Mouse (Mus musculus): ENCODE measurements around the gene Srsf1.
"Not testable (repeated sequence)": the region's sequence is repeated elsewhere in the genome, so short reads cannot be mapped to it uniquely, and the experiment has no call there.

Srsf1 gene

DNA sequence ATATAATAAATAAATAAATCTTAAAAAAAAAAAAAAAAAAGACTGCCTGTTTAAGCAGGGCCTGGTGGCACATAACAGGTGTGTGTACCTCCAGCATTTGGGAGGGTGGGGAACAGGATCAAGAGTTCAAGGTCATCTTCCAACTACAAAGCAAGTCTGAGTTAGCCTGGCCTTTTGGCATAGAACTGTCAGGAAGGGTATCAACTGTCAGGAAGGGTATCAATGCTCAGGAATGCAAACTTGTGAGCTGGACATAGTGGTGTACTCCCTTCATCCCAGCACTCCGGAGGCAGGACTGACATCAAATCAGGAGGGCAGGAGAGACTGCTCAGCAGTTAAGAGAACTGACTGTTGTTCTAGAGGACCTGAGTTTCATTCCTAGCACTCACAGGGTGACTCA lies 8.1 kb upstream of the Srsf1 start:
- no peak for DNase-seq (ENCODE audit: low read depth, low spot score)

DNA sequence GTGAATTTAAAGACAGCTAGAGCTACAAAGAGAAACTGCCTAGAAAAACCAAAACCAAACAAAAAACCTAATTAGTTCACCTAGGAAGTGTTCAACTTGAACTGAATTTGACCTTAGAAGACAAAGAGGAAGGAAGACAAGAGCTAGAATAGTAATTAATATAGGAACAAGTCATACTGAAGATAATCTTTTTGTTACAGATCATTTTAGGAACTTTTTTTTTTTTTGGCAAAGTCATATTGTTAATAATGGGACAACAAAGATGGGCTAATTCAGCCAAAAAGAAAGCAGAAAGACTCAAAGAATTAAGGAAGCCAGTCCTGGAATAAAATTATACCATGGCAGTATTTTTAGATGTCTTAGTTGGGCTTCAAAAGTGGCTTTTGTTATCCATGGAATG lies 2.9 kb upstream of the Srsf1 start:
- no peak for DNase-seq (ENCODE audit: low read depth, low spot score)

DNA sequence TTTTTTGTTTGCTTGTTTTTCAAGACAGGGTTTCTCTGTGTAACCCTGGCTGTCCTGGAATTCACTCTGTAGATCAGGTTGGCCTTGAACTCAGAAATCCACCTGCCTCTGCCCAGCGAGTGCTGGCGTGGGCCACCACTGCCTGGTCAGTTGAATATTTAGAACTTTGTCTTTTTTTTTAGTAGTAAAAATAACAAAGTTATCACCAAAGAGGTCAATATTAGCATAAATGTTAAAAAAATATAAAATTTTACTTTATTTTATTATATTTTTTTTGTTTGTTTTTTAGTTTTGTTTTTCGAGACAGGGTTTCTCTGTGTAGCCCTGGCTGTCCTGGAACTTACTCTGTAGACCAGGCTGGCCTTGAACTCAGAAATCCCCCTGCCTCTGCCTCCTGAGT lies 2.0 kb upstream of the Srsf1 start:
- DNase-seq (ENCODE audit: low read depth, low spot score), result not testable (repeated sequence)

DNA sequence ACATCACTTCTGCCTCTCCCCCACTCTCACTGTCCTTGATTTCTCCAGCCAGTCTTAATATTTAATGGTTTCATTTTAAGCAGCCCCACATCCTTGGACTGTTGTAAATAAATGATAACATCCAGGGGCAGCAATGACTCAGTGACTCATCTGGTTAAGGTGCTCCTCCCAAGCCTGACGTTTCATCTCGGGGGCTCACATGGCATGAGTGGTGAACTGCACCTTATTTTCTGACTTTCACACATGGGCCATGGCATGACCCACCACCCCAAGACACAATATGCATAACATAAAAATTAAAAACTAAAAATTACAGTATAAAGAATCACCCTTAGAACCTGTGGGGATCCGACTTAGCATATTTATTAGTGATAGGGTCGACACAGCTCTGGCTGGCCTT lies 1.3 kb upstream of the Srsf1 start:
- peak; percentile 33 for DNase-seq (ENCODE audit: low read depth, low spot score)

DNA sequence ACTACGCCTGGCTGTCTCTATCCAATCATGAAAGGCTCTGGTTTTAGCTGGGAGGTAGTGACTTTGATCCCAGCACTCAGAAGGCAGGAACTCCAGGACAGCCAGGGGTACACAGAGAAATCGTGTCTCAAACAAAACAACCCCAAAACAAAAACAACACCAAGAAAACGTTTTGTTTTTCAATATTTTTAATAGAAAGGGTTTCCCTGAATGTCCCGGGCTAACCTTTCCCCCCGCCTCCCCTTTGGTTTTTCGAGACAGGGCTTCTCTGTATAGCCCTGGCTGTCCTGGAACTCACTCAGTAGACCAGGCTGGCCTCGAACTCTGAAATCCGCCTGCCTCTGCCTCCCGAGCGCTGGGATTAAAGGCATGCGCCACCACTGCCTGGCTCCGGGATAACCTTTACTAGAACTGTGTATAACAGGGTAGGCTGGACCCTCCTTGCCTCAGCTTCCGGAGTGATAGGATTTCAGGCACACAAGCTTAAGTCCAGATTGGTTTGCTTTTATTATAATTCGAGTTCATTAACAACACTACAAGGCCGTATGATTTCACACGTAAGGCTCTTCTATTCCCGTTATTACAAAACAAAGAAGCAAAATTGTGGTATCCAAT lies 743 bp upstream of the Srsf1 start:
- DNase-seq (ENCODE audit: low read depth, low spot score), result no peak

DNA sequence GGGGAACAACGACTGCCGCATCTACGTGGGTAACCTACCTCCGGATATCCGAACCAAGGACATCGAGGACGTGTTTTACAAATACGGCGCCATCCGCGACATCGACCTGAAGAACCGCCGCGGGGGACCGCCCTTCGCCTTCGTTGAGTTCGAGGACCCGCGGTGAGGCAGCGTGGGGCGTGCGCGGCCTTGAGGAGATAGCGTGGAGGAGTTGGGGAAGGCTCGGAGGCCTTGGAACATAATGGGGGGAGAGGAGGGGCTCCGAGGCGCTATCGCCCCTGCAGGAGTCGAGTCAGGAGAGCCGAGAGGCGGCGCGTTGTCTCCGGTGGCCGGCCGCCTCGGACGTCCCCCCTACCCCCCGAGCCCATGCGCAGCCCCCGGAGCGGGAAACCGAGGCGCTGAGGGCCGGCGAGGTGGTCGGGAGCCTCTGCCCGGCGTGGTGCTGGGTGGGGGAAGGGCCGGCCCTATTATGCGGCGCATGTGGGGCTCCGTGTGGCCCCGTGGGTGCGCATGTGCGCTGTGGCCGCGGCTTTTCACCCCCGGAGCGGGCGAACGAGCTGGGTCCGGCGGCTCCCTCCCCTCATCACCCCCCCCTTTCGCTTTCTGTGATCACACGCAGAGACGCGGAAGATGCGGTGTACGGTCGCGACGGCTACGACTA lies 828 bp downstream of the Srsf1 start:
- peak; percentile 79 for DNase-seq (ENCODE audit: low read depth, low spot score)

DNA sequence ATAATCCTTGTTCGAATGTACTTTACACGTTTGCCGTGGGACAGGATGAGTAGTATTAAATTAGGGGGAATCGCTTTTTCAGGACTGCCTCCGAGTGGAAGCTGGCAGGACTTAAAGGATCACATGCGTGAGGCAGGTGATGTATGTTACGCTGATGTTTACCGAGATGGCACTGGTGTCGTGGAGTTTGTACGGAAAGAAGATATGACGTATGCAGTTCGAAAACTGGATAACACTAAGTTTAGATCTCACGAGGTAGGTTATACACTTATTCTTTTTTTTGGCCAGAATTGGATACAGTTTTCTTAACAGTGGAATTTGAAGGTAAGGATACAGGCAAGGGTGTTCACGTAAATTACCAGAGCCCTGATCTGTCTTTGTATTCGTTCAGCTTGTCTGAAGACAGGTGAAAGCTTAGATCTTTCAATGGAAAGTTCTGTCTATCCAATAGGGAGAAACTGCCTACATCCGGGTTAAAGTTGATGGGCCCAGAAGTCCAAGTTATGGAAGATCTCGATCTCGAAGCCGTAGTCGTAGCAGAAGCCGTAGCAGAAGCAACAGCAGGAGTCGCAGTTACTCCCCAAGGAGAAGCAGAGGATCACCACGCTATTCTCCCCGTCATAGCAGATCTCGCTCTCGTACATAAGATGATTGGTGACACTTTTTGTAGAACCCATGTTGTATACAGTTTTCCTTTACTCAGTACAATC lies 1.9 kb downstream of the Srsf1 start:
- peak; percentile 81 for DNase-seq (ENCODE audit: low read depth, low spot score)

DNA sequence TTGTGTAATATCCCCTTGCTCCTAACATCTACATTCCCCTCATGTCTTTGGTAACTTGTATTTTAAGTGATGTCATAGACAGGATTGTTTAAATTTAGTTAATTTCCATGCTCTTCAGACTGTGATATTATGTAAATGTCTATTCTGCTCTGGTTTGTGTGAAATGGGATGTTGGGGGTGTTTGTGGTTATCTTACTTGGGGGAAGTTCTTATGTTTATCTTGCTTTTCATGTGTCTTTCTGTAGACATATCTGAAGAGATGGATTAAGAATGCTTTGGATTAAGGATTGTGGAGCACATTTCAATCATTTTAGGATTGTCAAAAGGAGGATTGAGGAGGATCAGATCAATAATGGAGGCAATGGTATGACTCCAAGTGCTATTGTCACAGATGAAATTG lies 2.6 kb downstream of the Srsf1 start:
- no peak for DNase-seq (ENCODE audit: low read depth, low spot score)

DNA sequence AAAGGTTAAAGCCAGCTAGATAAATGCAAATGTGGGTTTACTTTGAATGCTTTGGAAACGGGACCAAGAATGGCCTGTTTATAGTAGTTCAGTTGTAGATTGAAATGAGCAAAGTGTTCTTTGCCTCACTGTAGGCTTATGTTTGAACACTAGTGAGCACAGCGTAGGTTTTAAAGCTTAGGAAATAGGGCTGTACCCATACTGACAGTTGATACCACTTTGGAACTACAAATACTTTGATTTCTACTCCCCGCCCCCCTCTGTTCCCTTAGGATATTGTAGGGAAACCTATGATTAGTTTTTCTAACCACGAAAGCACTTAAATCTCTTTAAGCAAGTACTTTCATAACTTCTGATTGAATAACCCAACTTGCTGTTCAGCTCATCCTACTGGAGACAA lies 5.5 kb downstream of the Srsf1 start:
- DNase-seq (ENCODE audit: low read depth, low spot score), result no peak

DNA sequence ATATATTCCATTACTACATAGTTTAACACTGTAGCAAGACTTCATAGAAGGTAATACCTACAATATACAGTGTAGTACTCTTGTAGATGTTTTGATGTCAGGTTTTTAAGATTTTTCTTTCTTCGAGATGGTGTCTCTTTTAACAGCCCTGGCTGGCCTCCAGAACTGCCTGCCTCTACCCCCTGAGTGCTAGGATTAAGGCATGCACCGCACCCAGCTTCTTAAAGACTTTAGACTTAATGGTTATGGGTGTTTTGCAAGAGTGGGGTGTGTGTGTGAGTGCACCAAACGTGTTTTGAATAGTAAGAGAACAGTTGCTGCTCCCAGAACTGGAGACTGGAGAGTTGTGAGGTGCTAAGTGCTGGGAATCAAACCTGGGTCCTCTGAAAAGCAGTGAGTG lies 6.6 kb downstream of the Srsf1 start:
- no peak for DNase-seq (ENCODE audit: low read depth, low spot score)

DNA sequence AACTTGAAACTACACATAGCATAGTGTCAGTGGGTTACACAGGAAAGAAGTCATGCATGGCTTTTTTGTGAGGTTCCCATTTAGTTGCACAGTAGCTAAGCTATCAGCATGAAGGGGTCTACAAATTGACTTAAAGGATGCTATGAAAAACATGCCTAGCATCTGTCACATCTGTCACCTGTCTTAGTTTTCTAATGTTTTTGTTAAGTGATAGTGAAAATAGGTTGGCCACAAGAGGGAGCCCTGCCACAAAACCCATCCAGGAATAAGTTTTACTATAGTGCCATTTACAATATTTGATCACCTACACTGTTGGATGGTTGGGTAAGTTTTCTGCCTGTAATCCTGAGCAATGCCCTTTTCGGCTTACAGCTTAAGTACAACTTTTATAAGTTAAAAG lies 7.4 kb downstream of the Srsf1 start:
- peak; percentile 76 for DNase-seq (ENCODE audit: low read depth, low spot score)

DNA sequence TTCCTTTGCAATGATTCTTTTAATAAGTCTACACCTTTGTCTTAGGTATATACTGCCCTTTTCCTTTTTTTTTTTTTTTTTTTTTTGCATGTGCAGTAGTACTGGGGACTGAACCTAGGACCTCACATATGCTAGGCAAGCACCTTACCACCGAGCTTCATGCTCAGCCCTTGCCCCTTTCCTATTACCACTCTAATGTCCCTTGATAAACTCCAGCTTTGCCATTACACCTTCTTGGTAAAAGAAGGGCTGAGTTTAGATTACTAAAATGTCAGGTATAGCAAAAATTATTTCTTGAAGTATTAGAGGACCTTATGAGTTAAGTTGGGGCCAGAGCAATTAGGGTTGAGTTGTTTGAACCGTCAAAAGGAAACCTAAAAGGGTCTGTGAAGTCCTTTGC lies 8.6 kb downstream of the Srsf1 start:
- no peak for DNase-seq (ENCODE audit: low read depth, low spot score)

DNA sequence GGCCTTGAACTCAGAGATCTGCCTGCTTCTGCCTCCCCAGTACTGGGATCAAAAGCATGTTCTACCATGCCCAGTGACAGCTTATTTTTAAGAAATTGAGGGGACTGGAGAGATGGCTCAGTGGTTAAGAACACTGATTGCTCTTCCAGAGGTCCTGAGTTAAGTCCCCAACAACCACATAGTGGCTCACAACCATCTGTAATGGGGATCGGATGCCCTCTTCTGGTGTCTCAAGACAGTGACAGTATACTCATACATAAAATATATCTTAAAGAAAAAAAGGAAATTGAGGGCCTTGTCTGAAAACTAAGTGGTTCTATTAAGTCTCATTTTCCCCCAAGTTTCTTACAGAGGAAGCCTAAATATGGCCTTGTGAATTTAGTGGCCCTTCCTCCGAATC lies 10.6 kb downstream of the Srsf1 start:
- DNase-seq (ENCODE audit: low read depth, low spot score), result no peak

DNA sequence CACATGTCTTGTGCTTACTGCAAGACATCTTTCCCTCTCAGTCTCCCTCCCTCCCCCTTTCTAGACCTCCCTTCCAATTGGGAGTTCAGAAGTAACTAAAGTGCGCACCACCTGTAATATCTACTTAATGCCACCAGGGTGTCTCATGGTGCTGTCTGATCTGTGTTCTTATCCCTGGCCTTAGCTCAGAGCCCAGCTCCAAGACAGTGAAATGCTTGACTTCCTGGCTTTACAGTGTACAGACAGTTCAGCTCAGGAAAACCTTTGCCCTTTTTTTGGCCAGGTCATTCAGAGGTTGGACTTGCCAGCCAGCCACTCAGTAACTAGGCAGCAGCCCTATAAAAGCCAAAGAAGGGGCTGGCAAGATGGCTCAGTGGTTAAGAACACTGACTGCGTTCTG lies 12.0 kb downstream of the Srsf1 start:
- peak; percentile 76 for DNase-seq (ENCODE audit: low read depth, low spot score)

DNA sequence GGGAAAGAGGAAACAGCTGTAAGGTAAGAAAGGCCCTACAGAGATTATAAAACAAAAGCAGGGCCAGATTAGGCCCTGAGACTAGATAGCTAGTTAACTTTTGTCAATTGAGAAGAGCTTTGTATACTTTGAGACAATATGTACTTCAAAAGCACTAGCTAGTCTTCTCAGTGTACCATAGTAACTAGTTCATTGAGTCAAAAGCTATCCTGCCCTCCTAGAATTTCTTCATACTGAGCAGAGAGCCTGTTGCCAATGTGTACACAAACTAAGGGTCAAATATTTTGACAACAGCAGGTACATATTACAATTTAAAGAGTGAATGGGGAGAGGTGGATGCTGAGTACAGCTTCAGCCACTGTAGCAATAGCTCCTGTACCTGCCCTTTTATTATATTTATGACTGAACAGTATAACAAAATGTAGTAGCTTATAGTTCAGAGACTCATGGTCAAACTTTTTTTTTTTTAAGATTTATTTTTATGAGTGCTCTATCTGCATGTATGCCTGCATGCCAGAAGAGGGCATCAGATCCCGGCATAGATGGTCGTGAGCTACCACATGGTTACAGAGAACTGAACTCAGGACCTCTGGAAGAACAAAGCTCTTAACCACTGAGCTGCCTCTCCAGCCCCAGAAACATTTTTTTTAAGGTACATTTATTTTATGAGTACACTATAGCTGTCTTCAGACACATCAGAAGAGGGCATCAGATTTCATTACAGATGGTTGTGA lies 14.9 kb downstream of the Srsf1 start:
- peak; percentile 49 for DNase-seq (ENCODE audit: low read depth, low spot score)

DNA sequence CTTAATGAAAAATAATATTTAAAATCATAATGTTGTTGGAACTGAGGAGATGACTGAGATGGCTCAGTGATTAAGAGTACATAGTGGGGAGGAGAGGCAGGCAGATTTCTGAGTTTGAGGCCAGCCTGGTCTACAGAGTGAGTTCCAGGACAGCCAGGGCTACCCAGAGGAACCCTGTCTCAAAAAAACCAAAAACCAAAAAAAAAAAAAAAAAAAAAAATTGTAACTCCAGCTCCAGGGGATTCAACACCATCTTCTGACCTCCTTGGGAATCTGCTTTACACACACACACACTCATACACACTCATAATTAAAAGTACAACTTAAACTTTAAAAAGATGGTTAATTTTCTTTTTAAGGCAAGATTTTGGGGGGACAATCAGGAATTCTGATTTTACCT lies 18.6 kb downstream of the Srsf1 start:
- no peak for DNase-seq (ENCODE audit: low read depth, low spot score)

DNA sequence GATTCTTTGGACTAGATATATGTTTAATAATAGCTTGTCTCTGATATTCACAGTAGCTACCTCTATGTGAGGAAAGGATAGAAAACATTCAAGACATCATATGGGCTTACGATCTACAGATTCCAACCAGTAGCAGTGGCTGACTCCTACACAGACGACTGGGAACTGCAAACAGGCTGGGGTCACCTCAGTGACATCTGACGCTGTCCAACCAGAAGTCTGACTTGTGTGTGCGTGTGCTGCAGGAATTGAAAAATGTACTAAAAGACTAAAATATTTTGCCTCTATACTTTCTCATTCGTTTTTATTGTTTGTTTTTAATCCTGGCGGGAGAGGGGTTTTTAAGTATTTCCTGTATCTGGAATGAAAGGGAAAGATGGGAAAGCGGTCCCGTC lies 20.0 kb downstream of the Srsf1 start:
- peak; percentile 34 for DNase-seq (ENCODE audit: low read depth, low spot score)

DNA sequence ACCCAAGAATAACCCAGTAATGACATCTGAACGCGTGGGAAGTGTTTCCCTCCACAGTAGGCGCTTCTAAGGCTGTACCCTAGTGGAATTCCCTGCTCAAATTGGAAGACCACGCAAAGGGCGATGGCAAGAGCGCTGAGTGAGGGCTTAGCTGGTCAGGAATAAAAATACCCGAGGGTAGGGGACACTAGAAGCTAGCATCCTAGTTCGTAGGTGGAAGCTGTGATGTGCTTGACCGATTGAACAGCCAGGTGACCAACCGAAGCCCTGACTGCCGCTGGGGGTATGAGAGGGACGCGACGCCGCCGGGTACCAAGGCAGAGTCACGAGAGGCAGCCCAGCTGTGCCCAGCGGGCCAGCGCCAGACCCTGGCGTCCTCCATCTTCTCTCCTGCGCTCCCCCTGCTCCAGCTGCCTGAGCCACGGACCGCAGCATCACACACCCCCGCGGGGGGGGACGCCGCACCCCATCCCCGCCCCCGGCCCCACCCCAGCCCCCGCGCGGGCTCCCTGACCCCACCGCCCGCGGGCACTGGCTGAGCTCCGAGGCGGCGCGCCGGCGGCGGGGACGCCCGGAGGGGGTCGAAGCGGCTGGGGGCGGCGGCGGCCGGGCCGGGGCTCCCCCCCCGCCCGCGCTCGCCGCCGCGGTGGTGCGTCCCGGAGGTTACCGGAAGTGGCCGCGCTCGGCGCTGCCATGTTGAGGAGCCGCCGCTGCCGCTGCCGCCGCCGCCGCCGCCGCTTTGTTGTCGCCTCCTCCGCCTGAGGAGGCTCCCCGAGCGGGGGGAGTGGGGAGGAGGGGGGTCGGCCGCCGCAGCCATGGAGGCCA lies 20.6 kb downstream of the Srsf1 start, which contains the start of gene Vezf1:
TSS of gene Vezf1 (plus strand) at position 694 of the 825 bp plus-strand sequence.
- peak; percentile 87 for DNase-seq (ENCODE audit: low read depth, low spot score)

DNA sequence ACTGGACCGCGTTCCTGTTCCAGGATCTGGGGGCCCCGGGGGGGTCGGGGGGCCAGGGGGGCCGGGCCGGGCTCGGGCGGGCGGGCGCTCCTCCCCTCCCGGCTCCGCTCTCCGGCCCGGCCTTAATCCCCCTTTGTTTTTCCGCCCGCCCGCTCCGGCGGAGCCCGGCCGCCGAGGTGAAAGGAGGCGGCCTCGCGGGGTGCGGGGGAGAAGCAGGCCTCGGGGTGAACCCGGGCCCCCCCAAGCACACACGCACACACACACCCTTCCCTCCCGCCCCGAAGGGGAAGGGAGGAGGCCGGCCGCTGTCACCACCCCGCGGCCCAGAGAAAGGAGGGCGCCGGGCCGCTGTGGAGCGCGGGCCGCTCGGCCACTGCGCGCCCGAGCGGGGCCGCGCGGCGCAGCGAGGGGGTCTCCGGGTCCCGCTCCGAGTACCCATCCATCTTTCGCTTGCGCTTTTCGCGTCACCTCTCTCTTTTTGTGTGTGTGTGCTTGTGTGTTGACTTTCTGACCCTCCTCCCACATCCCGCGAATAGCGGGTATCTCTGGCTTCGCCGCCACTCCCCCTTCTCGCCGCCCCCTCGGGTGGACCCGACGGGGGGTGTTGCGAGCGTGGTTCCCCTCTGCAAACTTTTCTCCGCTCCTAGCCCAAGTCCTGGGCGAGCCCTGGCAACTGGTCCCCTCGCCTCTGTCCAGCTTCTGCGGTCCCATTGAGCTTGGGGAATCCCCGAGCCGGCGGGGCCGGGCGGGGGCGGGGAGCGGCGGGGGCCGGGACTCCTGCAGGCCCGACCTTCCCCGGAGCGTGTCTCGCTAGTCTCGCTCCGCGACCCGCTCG lies 21.5 kb downstream of the Srsf1 start:
- DNase-seq (ENCODE audit: low read depth, low spot score), result peak; percentile 65

DNA sequence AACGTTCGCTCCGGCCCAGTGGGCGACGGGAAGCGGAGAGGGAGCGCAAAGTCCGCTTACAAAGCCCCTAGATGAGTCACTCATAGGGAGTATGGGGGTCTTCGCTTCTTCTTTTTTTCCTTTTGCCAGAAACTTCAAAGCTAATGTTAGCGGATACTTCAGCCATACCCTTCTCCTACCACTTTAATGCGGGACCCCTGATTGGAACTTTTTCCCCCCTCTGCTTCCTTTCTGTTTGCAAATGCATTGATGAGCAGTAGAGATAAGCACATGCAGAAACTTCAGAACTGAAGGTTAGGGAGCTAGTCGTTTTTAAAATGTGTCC lies 22.0 kb downstream of the Srsf1 start:
- no peak for DNase-seq (ENCODE audit: low read depth, low spot score)

DNA sequence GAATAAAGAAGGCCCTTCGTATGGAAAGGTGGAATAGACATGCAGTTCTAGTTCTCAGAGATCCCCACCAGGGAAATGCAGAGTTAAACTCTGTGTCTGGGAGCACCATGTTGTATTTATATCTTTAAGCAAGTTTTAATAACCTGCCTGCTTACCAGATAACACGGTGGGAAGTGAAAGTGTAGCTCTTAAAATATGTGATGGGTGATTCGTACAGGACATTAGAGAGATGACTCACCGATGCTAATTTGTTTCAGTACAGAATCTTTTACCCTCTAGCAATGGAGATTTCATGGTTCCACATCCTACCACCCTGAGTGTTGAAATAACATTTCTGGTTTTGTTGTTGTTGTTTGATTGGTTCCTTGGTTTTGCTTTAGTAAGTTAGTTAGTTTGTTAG lies 23.2 kb downstream of the Srsf1 start:
- DNase-seq (ENCODE audit: low read depth, low spot score), result no peak

Measured in CD4-positive helper T cell, adult 2 months (primary cell).